Mouse (Mus musculus) kidney, adult 2 months (tissue): Measurements from ENCODE around the gene Zbtb11.

Source experiments
- CTCF ChIP-seq: fragments of 200-500 bp; conservative IDR thresholded peaks from 2 replicates; pipeline ENCODE4 v1.5.1; 2011; ENCODE audit warnings: low read depth, mild to moderate bottlenecking, control low read depth, low read length, moderate library complexity, mixed read lengths; ENCODE audit not compliant: insufficient read depth, insufficient read length
- POLR2A ChIP-seq: fragments of 200-500 bp; IDR thresholded peaks from one replicate; pipeline ENCODE4 v1.6.1; 2011; ENCODE audit warnings: low read depth, low read length, control low read depth

DNA sequence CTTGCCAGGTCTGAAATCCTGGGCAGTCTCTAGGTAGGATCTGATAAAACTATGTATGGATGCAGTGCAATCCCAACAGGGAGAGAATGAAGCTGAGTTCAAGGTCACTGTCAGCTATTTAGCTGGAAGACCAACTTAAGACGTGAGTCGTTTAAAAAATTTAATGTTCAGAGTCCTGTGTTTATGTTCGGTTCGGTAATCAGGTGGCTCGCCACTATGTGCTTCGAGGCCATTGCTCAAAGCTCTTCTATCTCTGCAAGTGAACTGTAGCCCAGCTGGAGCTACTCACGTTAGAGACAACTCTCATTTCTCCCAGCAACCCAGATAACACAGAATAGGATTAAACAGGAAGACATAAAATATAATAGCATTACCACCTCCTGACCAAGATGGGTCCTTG is 40.4 kb downstream of the Zbtb11 start:
- no peak for TF ChIP-seq CTCF
- TF ChIP-seq POLR2A: no peak
